Mouse (Mus musculus) brain, embryonic 14.5 days (tissue): ENCODE measurements around the gene Igf2bp2.

Experiments used
- CTCF ChIP-seq: fragments of 200-500 bp; IDR thresholded peaks from 2 replicates; pipeline ENCODE4 v1.5.1; 2012; ENCODE audit warnings: inconsistent platforms, mild to moderate bottlenecking, moderate library complexity, borderline replicate concordance; ENCODE audit not compliant: insufficient read depth, insufficient read length; ENCODE audit errors: extremely low read depth
- POLR2A ChIP-seq: fragments of 200-500 bp; IDR thresholded peaks from 2 replicates; pipeline ENCODE4 v1.6.1; 2012; ENCODE audit warnings: mild to moderate bottlenecking, inconsistent platforms, borderline replicate concordance; ENCODE audit not compliant: poor library complexity, insufficient read depth, insufficient read length, severe bottlenecking; ENCODE audit errors: extremely low read depth

GRCm38 (mm10) chr16:22100067-22100466 is 63.0 kb downstream of the Igf2bp2 start:
- TF ChIP-seq CTCF (peak; percentile 8; the same call in 1 of the 2 replicates), POLR2A (no peak)
